Mouse (Mus musculus) embryonic facial prominence, embryonic 13.5 days (tissue): ENCODE measurements around the gene B3gnt4. TPM values are rescaled to one million over a fixed set of nuclear protein-coding genes. Genes with fewer than 3 reads are reported as not detected.

Source experiments
- ATAC-seq: fragments of 200-750 bp; cut with Nextera tagmentation; 2 replicates; pipeline ENCODE4 v1.8.0; 2017; ENCODE audit warnings: low read depth; ENCODE audit not compliant: insufficient number of reproducible peaks, insufficient read depth, low FRiP score, low TSS enrichment
- H3K27ac ChIP-seq: fragments of 300-500 bp; sonication (generic); 2 replicates; pipeline ENCODE4 v1.5.1; 2015; ENCODE audit warnings: moderate library complexity, mild to moderate bottlenecking, inconsistent platforms
- H3K27me3 ChIP-seq: fragments of 300-500 bp; sonication (generic); 2 replicates; pipeline ENCODE4 v1.6.1; 2015; ENCODE audit warnings: mild to moderate bottlenecking, inconsistent platforms
- H3K36me3 ChIP-seq: fragments of 300-500 bp; sonication (generic); 2 replicates; pipeline ENCODE4 v1.6.1; 2015; ENCODE audit warnings: mild to moderate bottlenecking, inconsistent platforms
- H3K4me1 ChIP-seq: fragments of 300-500 bp; sonication (generic); 2 replicates; pipeline ENCODE4 v1.6.1; 2015; ENCODE audit warnings: inconsistent platforms
- H3K4me2 ChIP-seq: fragments of 300-500 bp; sonication (generic); 2 replicates; pipeline ENCODE4 v1.6.1; 2015; ENCODE audit warnings: moderate library complexity, mild to moderate bottlenecking, inconsistent platforms
- H3K4me3 ChIP-seq: fragments of 300-500 bp; sonication (generic); 2 replicates; pipeline ENCODE4 v1.5.1; 2015; ENCODE audit warnings: mild to moderate bottlenecking, inconsistent platforms
- H3K9ac ChIP-seq: fragments of 300-500 bp; sonication (generic); 2 replicates; pipeline ENCODE4 v1.6.1; 2015; ENCODE audit warnings: mild to moderate bottlenecking, inconsistent platforms
- H3K9me3 ChIP-seq: fragments of 300-500 bp; sonication (generic); 2 replicates; pipeline ENCODE4 v1.6.1; 2016; ENCODE audit warnings: inconsistent platforms
- WGBS: fragments of 180-500 bp; shearing (Covaris S2); methylation state at CpG from one replicate; pipeline ENCODE4 v1.1.7; 2015; ENCODE audit warnings: mixed read lengths; 5-methylcytosine and 5-hydroxymethylcytosine counted together
- microRNA-seq: library from miRNA; unstranded; fragments of <30 nt; microRNA quantifications from one replicate; pipeline ENCODE4, GENCODE M21; 2016
- polyA plus RNA-seq: library from polyadenylated mRNA; unstranded; fragments of >200 nt; fragmentation: Nextera tagmentation; extraction: Ambion mirVana; gene quantifications from 2 replicates; pipeline ENCODE4 v1.2.1, GENCODE M21; 2015

The B3gnt4 gene
- polyA plus RNA-seq, 1 experiment from 2014 or later = 1.3 TPM

GRCm38 (mm10) chr5:123530056-123530455, 19.8 kb downstream of the B3gnt4 start:
- WGBS = 92% methylated on average over 8 of the region's 8 CpGs
- ATAC-seq = no peak
- Histone ChIP-seq H3K27ac (no peak overlapping the region), H3K27me3 (no peaks in the 10 kb centered on the region), H3K9me3 (no peaks in the 10 kb centered on the region), H3K4me3 (no peak overlapping the region), H3K4me2 (no peak overlapping the region), H3K9ac (no peak overlapping the region), H3K36me3 (peaks cover 72% of the 10 kb centered on the region), H3K4me1 (no peaks in the 10 kb centered on the region)

GRCm38 (mm10) chr5:123533801-123534200, 23.5 kb downstream of the B3gnt4 start:
- Histone ChIP-seq H3K4me1 (no peaks in the 10 kb centered on the region), H3K9me3 (no peaks in the 10 kb centered on the region), H3K36me3 (peaks cover 79% of the 10 kb centered on the region), H3K9ac (no peak overlapping the region), H3K4me3 (no peak overlapping the region), H3K27ac (no peak overlapping the region), H3K4me2 (no peak overlapping the region), H3K27me3 (no peaks in the 10 kb centered on the region)
- WGBS = 91% methylated on average over 10 of the region's 10 CpGs
- no peak for ATAC-seq

GRCm38 (mm10) chr5:123555693-123556092, 45.4 kb downstream of the B3gnt4 start:
- Histone ChIP-seq H3K36me3 (peaks cover 52% of the 10 kb centered on the region), H3K4me1 (no peaks in the 10 kb centered on the region), H3K27ac (no peak overlapping the region), H3K4me2 (no peak overlapping the region), H3K9ac (no peak overlapping the region), H3K27me3 (no peaks in the 10 kb centered on the region), H3K9me3 (no peaks in the 10 kb centered on the region), H3K4me3 (no peak overlapping the region)
- 87% methylated on average over 7 of the region's 7 CpGs for WGBS
- ATAC-seq = no peak

- no peaks in the 10 kb centered on the region for H3K27me3 ChIP-seq
- H3K9me3 ChIP-seq = no peaks in the 10 kb centered on the region
- H3K36me3 ChIP-seq = peaks cover 59% of the 10 kb centered on the region
- H3K27ac ChIP-seq = no peak overlapping the region
- no peaks in the 10 kb centered on the region for H3K4me1 ChIP-seq
- H3K9ac ChIP-seq = no peak overlapping the region
- WGBS = 75% methylated on average over 2 of the region's 2 CpGs
- H3K4me3 ChIP-seq = no peak overlapping the region
- ATAC-seq = no peak
- no peak overlapping the region for H3K4me2 ChIP-seq
Measured at GRCm38 (mm10) chr5:123556451-123556850, 46.2 kb downstream of the B3gnt4 start.

- Histone ChIP-seq H3K4me2 (no peak overlapping the region), H3K9me3 (no peaks in the 10 kb centered on the region), H3K27me3 (no peaks in the 10 kb centered on the region), H3K9ac (no peak overlapping the region), H3K4me3 (no peak overlapping the region), H3K4me1 (no peaks in the 10 kb centered on the region), H3K27ac (no peak overlapping the region), H3K36me3 (peaks cover 86% of the 10 kb centered on the region)
- no peak for ATAC-seq
- WGBS = 92% methylated on average over 8 of the region's 8 CpGs
Measured at GRCm38 (mm10) chr5:123559588-123559987, 49.3 kb downstream of the B3gnt4 start.

- H3K36me3 ChIP-seq = peaks cover 91% of the 10 kb centered on the region
- no peak for ATAC-seq
- H3K27ac ChIP-seq = no peak overlapping the region
- H3K4me2 ChIP-seq = no peak overlapping the region
- 92% methylated on average over 11 of the region's 11 CpGs for WGBS
- no peaks in the 10 kb centered on the region for H3K4me1 ChIP-seq
- no peaks in the 10 kb centered on the region for H3K9me3 ChIP-seq
- H3K9ac ChIP-seq = no peak overlapping the region
- no peaks in the 10 kb centered on the region for H3K27me3 ChIP-seq
- no peak overlapping the region for H3K4me3 ChIP-seq
Measured at GRCm38 (mm10) chr5:123561128-123561527, 50.9 kb downstream of the B3gnt4 start.

Small RNA genes lying within 50 kb of the gene (microRNA-seq; reads per million reads assigned to microRNA genes)
- gene Mir7647 = 2.4 reads per million, percentile 7 among the genes with 10 or more reads in this experiment

Other genes starting within 250 kb of the B3gnt4 start
- 37.5 and 41.0 TPM in 2 replicates for gene Bcl7a, start 166.6 kb upstream of the B3gnt4 start, polyA plus RNA-seq
- gene Mlxip, start 115.7 kb upstream of the B3gnt4 start, polyA plus RNA-seq = 14.0 and 16.4 TPM in 2 replicates
- 0.12 TPM in 1 of 2 replicates, not detected in the other for gene Lrrc43, start 21.2 kb upstream of the B3gnt4 start, polyA plus RNA-seq
- not detected in 2 replicates for gene Il31, start 21.0 kb upstream of the B3gnt4 start, polyA plus RNA-seq
- gene Diablo, start 13.7 kb downstream of the B3gnt4 start, polyA plus RNA-seq = 116 and 125 TPM in 2 replicates
- 0.49 and 0.95 TPM in 2 replicates for gene Gm49027, start 15.0 kb downstream of the B3gnt4 start, polyA plus RNA-seq
- gene Vps33a, start 62.6 kb downstream of the B3gnt4 start, polyA plus RNA-seq = 24.2 and 28.9 TPM in 2 replicates
- gene Clip1, start 174.2 kb downstream of the B3gnt4 start, polyA plus RNA-seq = 41.8 and 48.6 TPM in 2 replicates
- gene Zcchc8, start 210.6 kb downstream of the B3gnt4 start, polyA plus RNA-seq = 94.1 and 96.2 TPM in 2 replicates
- gene Rsrc2, start 239.0 kb downstream of the B3gnt4 start, polyA plus RNA-seq = 168 and 177 TPM in 2 replicates
- gene Kntc1, start 239.3 kb downstream of the B3gnt4 start, polyA plus RNA-seq = 32.3 and 36.6 TPM in 2 replicates